Mouse (Mus musculus): ENCODE data around the gene Pcp4l1. TPM values are rescaled to one million over a fixed set of nuclear protein-coding genes. Genes with fewer than 3 reads are reported as not detected.
A peak's percentile ranks its signal among the peaks of the same experiment; 100 is the strongest.
"Not testable (repeated sequence)": the region's sequence is repeated elsewhere in the genome, so short reads cannot be mapped to it uniquely, and the experiment has no call there.

The Pcp4l1 gene
- not detected for polyA plus RNA-seq (2017; shearing (Covaris generic))

GRCm38 (mm10) chr1:171195887-171196397 lies at the start of gene Pcp4l1:
TSS of gene Pcp4l1 (minus strand) at chr1:171196268.
- ATAC-seq: no peak

- no peak for ATAC-seq
Measured at GRCm38 (mm10) chr1:171245353-171245752, 49.3 kb upstream of the Pcp4l1 start.

GRCm38 (mm10) chr1:171241952-171242351 lies 45.9 kb upstream of the Pcp4l1 start:
- ATAC-seq: not testable (repeated sequence)

- no peak for ATAC-seq
Measured at GRCm38 (mm10) chr1:171240911-171241310, 44.8 kb upstream of the Pcp4l1 start.

GRCm38 (mm10) chr1:171239992-171240744 lies 44.1 kb upstream of the Pcp4l1 start:
- ATAC-seq: no peak

GRCm38 (mm10) chr1:171238463-171238862 lies 42.4 kb upstream of the Pcp4l1 start:
- ATAC-seq: no peak

- ATAC-seq: no peak
Measured at GRCm38 (mm10) chr1:171237438-171237837, 41.4 kb upstream of the Pcp4l1 start.

- ATAC-seq: no peak
Measured at GRCm38 (mm10) chr1:171235791-171236190, 39.7 kb upstream of the Pcp4l1 start.

GRCm38 (mm10) chr1:171234538-171234937 lies 38.5 kb upstream of the Pcp4l1 start:
- ATAC-seq: no peak

- no peak for ATAC-seq
Measured at GRCm38 (mm10) chr1:171234126-171234525, 38.1 kb upstream of the Pcp4l1 start, which contains the start of gene Fcer1g. TSS of gene Fcer1g (minus strand) at chr1:171234365.

- no peak for ATAC-seq
Measured at GRCm38 (mm10) chr1:171232800-171233730, 37.0 kb upstream of the Pcp4l1 start.

GRCm38 (mm10) chr1:171232348-171232747 lies 36.3 kb upstream of the Pcp4l1 start:
- no peak for ATAC-seq

- no peak for ATAC-seq
Measured at GRCm38 (mm10) chr1:171231844-171232243, 35.8 kb upstream of the Pcp4l1 start.

- ATAC-seq: no peak
Measured at GRCm38 (mm10) chr1:171230215-171230614, 34.1 kb upstream of the Pcp4l1 start.

GRCm38 (mm10) chr1:171229750-171230149 lies 33.7 kb upstream of the Pcp4l1 start:
- ATAC-seq: no peak

GRCm38 (mm10) chr1:171227879-171228278 lies 31.8 kb upstream of the Pcp4l1 start:
- ATAC-seq: no peak

- no peak for ATAC-seq
Measured at GRCm38 (mm10) chr1:171226780-171227179, 30.7 kb upstream of the Pcp4l1 start.

GRCm38 (mm10) chr1:171224857-171225256 lies 28.8 kb upstream of the Pcp4l1 start, which contains the start of gene Apoa2:
TSS of gene Apoa2 (plus strand) at chr1:171225054.
- ATAC-seq: no peak

- ATAC-seq: no peak
Measured at GRCm38 (mm10) chr1:171223796-171224195, 27.7 kb upstream of the Pcp4l1 start.

- no peak for ATAC-seq
Measured at GRCm38 (mm10) chr1:171223168-171223567, 27.1 kb upstream of the Pcp4l1 start.

- ATAC-seq: peak; percentile 97
Measured at GRCm38 (mm10) chr1:171222238-171223155, 26.4 kb upstream of the Pcp4l1 start, which contains the start of gene Tomm40l. TSS of gene Tomm40l (minus strand) at chr1:171222514.
